Mouse (Mus musculus): Measurements from ENCODE around the gene Phf20.

GRCm38 (mm10) chr2:156263204-156263893 lies 67.1 kb downstream of the Phf20 start:
- TF ChIP-seq POLR2A (IDR thresholded peaks at IDR 0.05; ENCODE audit: control insufficient read depth, low read depth, low read length) (no peak), CTCF (IDR thresholded peaks at IDR 0.05; ENCODE audit: control insufficient read depth, insufficient read depth, insufficient replicate concordance, low read depth, low read length) (no peak)

Measured in testis, adult 2 months (tissue).